Mouse (Mus musculus) gastrocnemius, adult 2 months (tissue): ENCODE measurements at regions not wholly inside any gene's neighbourhood (a gene's known extent, or its start where the extent isn't known, plus 50 kb on each side); places are given as distances from the start of the nearest gene placed in this dataset.
A peak's percentile ranks its signal among the peaks of the same experiment; 100 is the strongest.

Experiments
- DNase-seq: peaks from one replicate; pipeline ENCODE4 v3.0.0; 2022
- H3K27ac ChIP-seq: fragments of 200-600 bp; 2 replicates; pipeline ENCODE4 v1.8.1; 2022; ENCODE audit warnings: mild to moderate bottlenecking
- H3K4me3 ChIP-seq: fragments of 200-600 bp; 2 replicates; pipeline ENCODE4 v1.8.1; 2022; ENCODE audit warnings: mild to moderate bottlenecking, moderate library complexity
- CTCF ChIP-seq: fragments of 200-600 bp; IDR thresholded peaks from 2 replicates; pipeline ENCODE4 v1.8.1; 2022; ENCODE audit warnings: antibody characterized with exemption, mild to moderate bottlenecking, moderate library complexity
- intact Hi-C: fragments of 180-260 bp; cut with DNase I; formaldehyde crosslinking; loops from one replicate; pipeline ENCODE4 v1.15.1; 2025

GRCm38 (mm10) chr2:70877333-70878080 is 52.0 kb upstream of the Tlk1 start:
- H3K27ac ChIP-seq, result peak overlapping the region; percentile 68
- no peak for TF ChIP-seq CTCF
- intact Hi-C loops, result no loop called here
- H3K4me3 ChIP-seq, result no peak overlapping the region
- DNase-seq, result peak; percentile 37

- no peak overlapping the region for H3K4me3 ChIP-seq
- no peak overlapping the region for H3K27ac ChIP-seq
- intact Hi-C loops, result no loop called here
- no peak for TF ChIP-seq CTCF
- no peak for DNase-seq
These were observed 50.7 kb upstream of the Tlk1 start for GRCm38 (mm10) chr2:70876251-70876650.
